Mouse (Mus musculus) bone marrow, adult 2 months (tissue): ENCODE measurements around the gene Mtrf1l. TPM values are rescaled to one million over a fixed set of nuclear protein-coding genes. Genes with fewer than 3 reads are reported as not detected.
A peak's percentile ranks its signal among the peaks of the same experiment; 100 is the strongest.

Experiments used
- H3K27ac ChIP-seq: fragments of 200-500 bp; 2 replicates; pipeline ENCODE4 v1.5.1; 2012; ENCODE audit warnings: low read depth, mild to moderate bottlenecking, control low read depth, inconsistent platforms, low read length; ENCODE audit not compliant: control insufficient read depth, poor library complexity, insufficient read depth
- H3K4me1 ChIP-seq: fragments of 200-500 bp; 2 replicates; pipeline ENCODE4 v1.6.1; 2011; ENCODE audit warnings: low read length; ENCODE audit not compliant: control insufficient read depth, insufficient read depth
- H3K4me3 ChIP-seq: fragments of 200-500 bp; replicated peaks from 2 replicates; pipeline ENCODE3; 2011; ENCODE audit warnings: mild to moderate bottlenecking, low read depth, low read length, control low read depth; ENCODE audit not compliant: control insufficient read depth
- CTCF ChIP-seq: fragments of 200-500 bp; IDR thresholded peaks from 2 replicates; pipeline ENCODE4 v1.5.1; 2011; ENCODE audit warnings: low read length, control low read depth; ENCODE audit not compliant: control insufficient read depth, insufficient read depth
- POLR2A ChIP-seq: fragments of 200-500 bp; IDR thresholded peaks from 2 replicates; pipeline ENCODE4 v1.6.1; 2011; ENCODE audit warnings: low read depth, mild to moderate bottlenecking, control low read depth, low read length, borderline replicate concordance; ENCODE audit not compliant: control insufficient read depth
- WGBS: fragments of 180-500 bp; shearing (Covaris S2); methylation state at CpG from one replicate; pipeline ENCODE4 v1.1.7; 2018; 5-methylcytosine and 5-hydroxymethylcytosine counted together
- polyA plus RNA-seq: library from polyadenylated mRNA; stranded (reverse); fragments of >200 nt; gene quantifications from 2 replicates; pipeline ENCODE4 v1.2.4, GENCODE M21; 2011; ENCODE audit warnings: low replicate concordance; ENCODE audit not compliant: missing spikeins, insufficient read depth, insufficient read length

The Mtrf1l gene
- 12.1 and 27.6 TPM in 2 replicates for polyA plus RNA-seq

DNA sequence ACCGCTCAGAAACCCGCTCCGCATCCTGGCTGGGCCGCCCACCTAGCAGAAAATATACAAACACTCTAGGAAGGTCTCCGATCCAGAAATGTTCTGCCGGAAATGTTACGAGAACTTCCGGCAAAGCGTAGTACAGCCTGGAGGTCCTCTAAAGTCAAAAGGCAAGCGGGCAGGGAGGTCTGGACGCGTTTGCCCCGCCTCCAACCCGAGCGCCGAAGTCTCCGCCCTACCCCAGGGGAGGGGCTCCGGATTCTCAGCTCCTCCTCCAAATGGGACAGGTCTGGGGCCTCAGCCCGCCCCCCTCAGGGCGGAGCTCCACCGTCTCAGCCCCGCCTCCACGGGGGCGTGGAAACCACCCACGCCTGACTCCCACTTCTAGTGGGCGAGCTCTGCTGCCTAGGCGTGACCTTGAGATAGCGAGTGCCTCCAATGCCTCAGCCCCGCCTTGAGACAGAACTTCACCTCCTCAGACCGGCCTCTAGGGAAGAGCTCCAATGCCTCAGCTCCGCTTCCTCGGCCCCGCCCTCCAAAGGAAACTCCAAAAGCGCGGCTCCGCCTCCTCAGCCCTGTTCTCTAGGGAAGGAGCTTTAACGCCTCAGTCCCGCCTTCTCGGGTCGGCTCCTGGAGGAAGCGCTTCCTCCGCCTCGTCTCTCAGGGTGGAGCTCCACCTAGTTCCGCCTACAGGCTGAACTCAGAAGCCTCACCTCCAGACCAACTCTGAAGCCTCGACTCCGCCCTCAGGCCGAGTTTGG, at the start of gene Mtrf1l:
TSS of gene Mtrf1l (minus strand) at position 171 of the 752 bp plus-strand sequence.
- peak within 1 kb of the TSS; percentile 73 for H3K4me3 ChIP-seq
- under 1% methylated on average over 47 of the region's 47 CpGs for WGBS
- peak within 1 kb of the TSS; percentile 84 for H3K27ac ChIP-seq
- peak; percentile 18; the same call in 1 of the 2 replicates for TF ChIP-seq CTCF
- peak; percentile 68; the same call in 1 of the 2 replicates for TF ChIP-seq POLR2A
- peaks cover 5% of the 10 kb centered on the region; the same call in 1 of the 2 replicates for H3K4me1 ChIP-seq

DNA sequence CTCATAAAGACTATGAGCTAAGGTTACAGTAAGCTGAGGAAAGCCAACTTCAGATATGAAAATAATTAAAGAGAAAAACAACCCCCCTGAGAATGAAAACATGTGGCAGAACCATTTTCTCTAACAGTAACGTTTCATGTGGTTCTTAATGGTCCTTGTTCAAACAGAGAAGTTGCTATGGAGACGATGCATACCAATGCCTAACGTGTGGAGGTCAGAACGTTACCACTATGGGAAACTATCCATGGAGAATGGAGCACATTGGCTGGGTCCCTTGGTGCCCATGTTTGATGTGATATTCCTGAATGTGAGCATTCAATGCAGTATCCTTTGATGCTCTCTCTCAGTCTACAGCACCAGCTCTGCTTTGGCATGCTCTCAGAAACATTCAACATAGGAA, 47.4 kb upstream of the Mtrf1l start:
- Histone ChIP-seq H3K27ac (no peak overlapping the region), H3K4me1 (no peaks in the 10 kb centered on the region), H3K4me3 (no peak overlapping the region)
- 66% methylated on average over 4 of the region's 4 CpGs for WGBS
- TF ChIP-seq CTCF (no peak), POLR2A (no peak)

GRCm38 (mm10) chr10:5867981-5868552, 44.4 kb upstream of the Mtrf1l start:
- TF ChIP-seq CTCF (no peak), POLR2A (no peak)
- H3K4me1 ChIP-seq: no peaks in the 10 kb centered on the region
- no peak overlapping the region for H3K27ac ChIP-seq
- 82% methylated on average over 11 of the region's 11 CpGs for WGBS
- no peak overlapping the region for H3K4me3 ChIP-seq

GRCm38 (mm10) chr10:5865996-5866395, 42.3 kb upstream of the Mtrf1l start:
- Histone ChIP-seq H3K4me1 (no peaks in the 10 kb centered on the region), H3K4me3 (no peak overlapping the region), H3K27ac (no peak overlapping the region)
- 45% methylated on average over 2 of the region's 2 CpGs for WGBS
- TF ChIP-seq POLR2A (no peak), CTCF (no peak)

GRCm38 (mm10) chr10:5862669-5863068, 39.0 kb upstream of the Mtrf1l start:
- TF ChIP-seq CTCF (no peak), POLR2A (no peak)
- H3K27ac ChIP-seq: no peak overlapping the region
- 91% methylated on average over 3 of the region's 3 CpGs for WGBS

DNA sequence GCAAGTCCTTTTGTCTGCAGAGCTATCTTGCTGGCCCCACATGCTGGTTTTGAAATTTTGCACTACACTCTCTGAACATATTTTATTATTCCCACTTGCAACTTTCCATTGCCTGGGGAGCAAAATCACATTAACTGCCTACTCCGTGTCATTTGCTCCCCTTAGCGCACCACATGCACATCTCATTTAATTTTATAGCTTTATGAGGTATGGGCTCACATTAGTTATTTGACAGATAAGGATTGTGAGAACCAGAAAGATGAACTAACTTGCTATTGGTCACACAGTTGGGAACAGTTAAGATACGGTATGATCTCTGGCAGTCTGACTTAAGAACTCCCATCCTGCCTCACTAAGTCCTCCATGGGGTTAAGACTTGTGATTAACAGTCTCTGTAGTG, 37.1 kb upstream of the Mtrf1l start:
- no peaks in the 10 kb centered on the region for H3K4me1 ChIP-seq
- TF ChIP-seq POLR2A: no peak
- TF ChIP-seq CTCF: no peak
- WGBS: 88% methylated on average over 3 of the region's 3 CpGs
- H3K27ac ChIP-seq: no peak overlapping the region
- no peak overlapping the region for H3K4me3 ChIP-seq

More at GRCm38 (mm10) chr10:5862669-5863068, 39.0 kb upstream of the Mtrf1l start:
- Histone ChIP-seq H3K4me1 (no peaks in the 10 kb centered on the region), H3K4me3 (no peak overlapping the region)

- no peak overlapping the region for H3K27ac ChIP-seq
- no peaks in the 10 kb centered on the region for H3K4me1 ChIP-seq
- no peak overlapping the region for H3K4me3 ChIP-seq
- TF ChIP-seq CTCF (peak; percentile 47; the same call in 1 of the 2 replicates), POLR2A (no peak)
- WGBS: 62% methylated on average over 4 of the region's 4 CpGs
Measured at GRCm38 (mm10) chr10:5859729-5860128, 36.0 kb upstream of the Mtrf1l start.

DNA sequence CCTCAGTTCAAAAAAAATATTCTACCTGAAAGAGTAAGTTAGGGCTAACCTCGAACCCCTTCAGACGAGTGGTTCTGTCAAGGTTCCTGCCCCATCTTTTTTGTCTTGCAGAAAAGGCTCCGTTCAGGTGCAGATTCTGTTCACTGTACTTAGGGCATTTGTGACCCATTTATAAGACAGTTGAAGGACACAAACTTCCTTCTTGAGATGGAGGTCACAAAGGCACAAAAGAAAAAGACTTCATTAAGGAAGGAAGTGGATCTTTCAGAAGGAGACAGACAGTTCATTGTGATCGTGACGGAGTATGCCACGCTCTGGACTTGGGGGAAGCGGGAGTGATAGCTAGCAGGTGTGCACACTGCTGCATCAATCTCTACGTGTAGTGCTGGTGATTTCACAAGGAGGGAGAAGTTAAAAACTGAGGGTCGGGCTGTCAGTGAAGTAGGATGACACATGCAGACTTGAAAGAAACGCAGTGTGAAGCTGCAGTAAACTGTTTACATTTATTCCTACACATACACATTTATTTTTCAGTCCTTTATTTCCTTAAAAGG, 34.4 kb upstream of the Mtrf1l start:
- no peaks in the 10 kb centered on the region for H3K4me1 ChIP-seq
- no peak overlapping the region for H3K27ac ChIP-seq
- 28% methylated on average over 10 of the region's 10 CpGs for WGBS
- H3K4me3 ChIP-seq: no peak overlapping the region
- no peak for TF ChIP-seq CTCF
- no peak for TF ChIP-seq POLR2A
